Mouse (Mus musculus): ENCODE data around the gene Hibadh. TPM values are rescaled to one million over a fixed set of nuclear protein-coding genes. Genes with fewer than 3 reads are reported as not detected.
"Not testable (repeated sequence)": the region's sequence is repeated elsewhere in the genome, so short reads cannot be mapped to it uniquely, and the experiment has no call there.

Hibadh gene
- polyA plus RNA-seq, 1 experiment from 2014 or later: 72.2 TPM

- ATAC-seq (ENCODE audit: low FRiP score); H3K4me2 ChIP-seq; H3K36me3 ChIP-seq; H3K9ac ChIP-seq (replicated peaks); H3K27me3 ChIP-seq (replicated peaks); H3K4me1 ChIP-seq; H3K9me3 ChIP-seq (replicated peaks); H3K4me3 ChIP-seq (replicated peaks); H3K27ac ChIP-seq (replicated peaks): not testable (repeated sequence)
- 40% methylated on average over 2 of the region's 2 CpGs for WGBS
These were observed 29.7 kb upstream of the Hibadh start for GRCm38 (mm10) chr6:52669878-52670277.

GRCm38 (mm10) chr6:52667641-52668040, 27.5 kb upstream of the Hibadh start:
- no peak overlapping the region for H3K4me3 ChIP-seq (replicated peaks)
- no peak for ATAC-seq (ENCODE audit: low FRiP score)
- H3K27ac ChIP-seq (replicated peaks): no peak overlapping the region
- no peaks in the 10 kb centered on the region for H3K4me1 ChIP-seq
- no peak overlapping the region for H3K9ac ChIP-seq (replicated peaks)
- no peaks in the 10 kb centered on the region for H3K36me3 ChIP-seq
- WGBS: 76% methylated on average over 3 of the region's 3 CpGs
- H3K9me3 ChIP-seq (replicated peaks): no peaks in the 10 kb centered on the region
- H3K27me3 ChIP-seq (replicated peaks): no peaks in the 10 kb centered on the region
- H3K4me2 ChIP-seq: no peak overlapping the region

- 53% methylated on average over 5 of the region's 5 CpGs for WGBS
- Histone ChIP-seq H3K36me3 (no peaks in the 10 kb centered on the region), H3K4me2 (no peak overlapping the region)
These were observed 22.8 kb upstream of the Hibadh start for GRCm38 (mm10) chr6:52663021-52663420.

DNA sequence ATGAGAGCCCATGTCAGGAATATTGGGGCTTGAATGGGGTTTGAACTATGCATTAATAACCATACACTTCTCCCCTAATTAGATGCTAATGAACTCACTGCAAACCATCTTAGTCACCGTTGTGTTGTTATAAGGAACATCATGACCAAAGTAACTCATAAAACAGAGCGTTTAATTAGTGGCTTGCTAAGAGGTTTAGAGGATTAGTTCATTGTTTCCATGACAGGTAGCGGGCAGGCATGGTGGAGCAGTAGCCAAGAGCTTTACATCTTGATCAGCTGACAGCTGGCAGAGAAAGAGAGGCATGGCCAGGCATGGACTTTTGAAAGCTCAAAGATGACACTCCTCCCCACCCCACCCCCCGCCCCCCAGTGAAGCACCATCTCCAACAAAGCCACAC, 15.1 kb upstream of the Hibadh start:
- no peaks in the 10 kb centered on the region for H3K9me3 ChIP-seq (replicated peaks)
- no peak overlapping the region for H3K4me3 ChIP-seq (replicated peaks)
- no peaks in the 10 kb centered on the region for H3K27me3 ChIP-seq (replicated peaks)
- no peak for ATAC-seq (ENCODE audit: low FRiP score)
- no peak overlapping the region for H3K27ac ChIP-seq (replicated peaks)
- H3K36me3 ChIP-seq: no peaks in the 10 kb centered on the region
- 80% methylated on average over 4 of the region's 4 CpGs for WGBS
- no peak overlapping the region for H3K4me2 ChIP-seq
- no peak overlapping the region for H3K9ac ChIP-seq (replicated peaks)
- no peaks in the 10 kb centered on the region for H3K4me1 ChIP-seq

More at GRCm38 (mm10) chr6:52663021-52663420, 22.8 kb upstream of the Hibadh start:
- ATAC-seq (ENCODE audit: low FRiP score): no peak
- no peaks in the 10 kb centered on the region for H3K9me3 ChIP-seq (replicated peaks)
- H3K9ac ChIP-seq (replicated peaks): no peak overlapping the region
- no peak overlapping the region for H3K4me3 ChIP-seq (replicated peaks)
- no peaks in the 10 kb centered on the region for H3K27me3 ChIP-seq (replicated peaks)
- no peaks in the 10 kb centered on the region for H3K4me1 ChIP-seq
- H3K27ac ChIP-seq (replicated peaks): no peak overlapping the region

DNA sequence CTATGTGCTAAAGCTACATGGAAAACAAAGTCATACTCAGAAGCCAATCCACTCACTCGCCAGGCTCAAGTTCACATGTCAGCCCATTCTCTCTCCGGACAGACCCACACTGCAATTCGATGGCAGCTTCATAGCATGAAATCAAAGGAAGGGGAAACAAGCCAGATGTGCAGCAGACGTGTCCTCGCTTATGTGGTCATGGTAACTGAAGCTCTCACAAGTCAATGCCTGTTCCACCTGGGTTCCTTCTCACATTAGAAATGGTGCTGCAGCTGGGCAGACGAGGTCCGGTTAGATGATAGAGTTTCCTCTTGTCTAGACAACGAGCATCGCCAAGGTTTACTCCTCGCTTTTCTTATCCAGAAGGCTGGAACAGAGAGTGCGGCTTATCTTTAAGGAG, 8.6 kb upstream of the Hibadh start:
- no peaks in the 10 kb centered on the region for H3K36me3 ChIP-seq
- no peaks in the 10 kb centered on the region for H3K27me3 ChIP-seq (replicated peaks)
- H3K4me1 ChIP-seq: no peaks in the 10 kb centered on the region
- no peak overlapping the region for H3K4me3 ChIP-seq (replicated peaks)
- no peak for ATAC-seq (ENCODE audit: low FRiP score)
- H3K27ac ChIP-seq (replicated peaks): no peak overlapping the region
- no peak overlapping the region for H3K9ac ChIP-seq (replicated peaks)
- no peak overlapping the region for H3K4me2 ChIP-seq
- H3K9me3 ChIP-seq (replicated peaks): no peaks in the 10 kb centered on the region
- whole genome bisulfite sequencing: 80% methylated on average over 11 of the region's 11 CpGs

GRCm38 (mm10) chr6:52648031-52648430, 7.8 kb upstream of the Hibadh start:
- 89% methylated on average over 6 of the region's 6 CpGs for WGBS
- H3K4me2 ChIP-seq: no peak overlapping the region
- no peak overlapping the region for H3K9ac ChIP-seq (replicated peaks)

GRCm38 (mm10) chr6:52645926-52646325, 5.7 kb upstream of the Hibadh start:
- Histone ChIP-seq H3K36me3 (no peaks in the 10 kb centered on the region), H3K9me3 (replicated peaks) (no peaks in the 10 kb centered on the region), H3K27ac (replicated peaks) (no peak overlapping the region), H3K4me2 (no peak overlapping the region), H3K9ac (replicated peaks) (no peak overlapping the region), H3K4me3 (replicated peaks) (no peak overlapping the region), H3K27me3 (replicated peaks) (no peaks in the 10 kb centered on the region), H3K4me1 (peaks cover 15% of the 10 kb centered on the region)
- ATAC-seq (ENCODE audit: low FRiP score): no peak
- WGBS: 33% methylated on average over 5 of the region's 5 CpGs

More at GRCm38 (mm10) chr6:52648031-52648430, 7.8 kb upstream of the Hibadh start:
- no peak overlapping the region for H3K4me3 ChIP-seq (replicated peaks)
- no peak overlapping the region for H3K27ac ChIP-seq (replicated peaks)
- ATAC-seq (ENCODE audit: low FRiP score): no peak
- H3K4me1 ChIP-seq: no peaks in the 10 kb centered on the region
- no peaks in the 10 kb centered on the region for H3K36me3 ChIP-seq
- no peaks in the 10 kb centered on the region for H3K9me3 ChIP-seq (replicated peaks)
- no peaks in the 10 kb centered on the region for H3K27me3 ChIP-seq (replicated peaks)

GRCm38 (mm10) chr6:52642152-52642551, 2.0 kb upstream of the Hibadh start:
- H3K27me3 ChIP-seq (replicated peaks): no peaks in the 10 kb centered on the region
- no peak overlapping the region for H3K9ac ChIP-seq (replicated peaks)
- H3K36me3 ChIP-seq: no peaks in the 10 kb centered on the region
- peaks cover 26% of the 10 kb centered on the region for H3K4me1 ChIP-seq
- peak overlapping the region; percentile 31 for H3K4me2 ChIP-seq
- 10% methylated on average over 7 of the region's 7 CpGs for WGBS
- no peak overlapping the region for H3K27ac ChIP-seq (replicated peaks)
- ATAC-seq (ENCODE audit: low FRiP score): no peak
- no peak overlapping the region for H3K4me3 ChIP-seq (replicated peaks)
- no peaks in the 10 kb centered on the region for H3K9me3 ChIP-seq (replicated peaks)

GRCm38 (mm10) chr6:52641076-52641475, 887 bp upstream of the Hibadh start:
- no peak for ATAC-seq (ENCODE audit: low FRiP score)
- no peaks in the 10 kb centered on the region for H3K36me3 ChIP-seq
- no peak overlapping the region for H3K4me3 ChIP-seq (replicated peaks)

DNA sequence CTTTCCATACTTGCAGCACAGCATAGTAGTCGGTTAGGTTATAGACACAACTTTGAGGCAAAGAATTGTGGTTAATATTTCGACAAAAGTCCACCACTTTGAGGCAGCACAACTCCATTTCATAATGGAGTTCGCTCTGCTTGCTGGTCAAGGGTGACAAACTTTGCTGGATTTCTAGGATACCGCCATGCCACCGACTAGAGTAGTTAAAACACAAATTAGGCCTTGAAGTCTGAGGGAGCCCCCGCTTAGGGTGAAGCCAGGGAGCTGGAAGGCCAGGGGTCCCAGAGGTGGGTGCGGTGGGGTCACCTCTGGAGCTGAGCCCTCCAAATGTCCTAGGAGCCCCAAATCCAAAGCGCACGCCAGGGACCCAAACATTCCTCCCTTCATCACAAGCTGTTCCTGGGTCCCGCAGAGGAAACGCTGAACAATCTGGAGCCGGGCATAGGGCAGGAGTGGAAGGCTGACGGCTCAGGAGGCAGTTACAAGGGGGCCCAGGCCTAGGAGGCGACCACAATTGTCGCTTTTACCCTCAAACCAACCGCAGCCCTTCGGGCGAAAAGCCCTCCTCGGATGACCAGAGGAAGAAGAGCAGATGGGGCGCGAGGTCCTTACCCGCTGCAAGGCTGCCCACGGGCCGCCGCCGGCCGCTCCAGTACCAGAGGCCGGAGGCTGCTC, 504 bp downstream of the Hibadh start:
- Histone ChIP-seq H3K27me3 (replicated peaks) (no peaks in the 10 kb centered on the region), H3K4me1 (peaks cover 26% of the 10 kb centered on the region), H3K4me3 (replicated peaks) (peak overlapping the region; percentile 55), H3K4me2 (peak overlapping the region; percentile 80), H3K36me3 (no peaks in the 10 kb centered on the region), H3K9ac (replicated peaks) (peak overlapping the region; percentile 61), H3K9me3 (replicated peaks) (no peaks in the 10 kb centered on the region), H3K27ac (replicated peaks) (peak overlapping the region; percentile 75)
- WGBS: 2% methylated on average over 28 of the region's 28 CpGs
- ATAC-seq (ENCODE audit: low FRiP score): peak; percentile 65

More at GRCm38 (mm10) chr6:52641076-52641475, 887 bp upstream of the Hibadh start:
- H3K4me1 ChIP-seq: peaks cover 26% of the 10 kb centered on the region
- no peaks in the 10 kb centered on the region for H3K27me3 ChIP-seq (replicated peaks)
- WGBS: 66% methylated on average over 3 of the region's 3 CpGs
- H3K9me3 ChIP-seq (replicated peaks): no peaks in the 10 kb centered on the region
- no peak overlapping the region for H3K4me2 ChIP-seq
- H3K9ac ChIP-seq (replicated peaks): no peak overlapping the region
- H3K27ac ChIP-seq (replicated peaks): no peak overlapping the region; the same call in 1 of the 2 replicates

DNA sequence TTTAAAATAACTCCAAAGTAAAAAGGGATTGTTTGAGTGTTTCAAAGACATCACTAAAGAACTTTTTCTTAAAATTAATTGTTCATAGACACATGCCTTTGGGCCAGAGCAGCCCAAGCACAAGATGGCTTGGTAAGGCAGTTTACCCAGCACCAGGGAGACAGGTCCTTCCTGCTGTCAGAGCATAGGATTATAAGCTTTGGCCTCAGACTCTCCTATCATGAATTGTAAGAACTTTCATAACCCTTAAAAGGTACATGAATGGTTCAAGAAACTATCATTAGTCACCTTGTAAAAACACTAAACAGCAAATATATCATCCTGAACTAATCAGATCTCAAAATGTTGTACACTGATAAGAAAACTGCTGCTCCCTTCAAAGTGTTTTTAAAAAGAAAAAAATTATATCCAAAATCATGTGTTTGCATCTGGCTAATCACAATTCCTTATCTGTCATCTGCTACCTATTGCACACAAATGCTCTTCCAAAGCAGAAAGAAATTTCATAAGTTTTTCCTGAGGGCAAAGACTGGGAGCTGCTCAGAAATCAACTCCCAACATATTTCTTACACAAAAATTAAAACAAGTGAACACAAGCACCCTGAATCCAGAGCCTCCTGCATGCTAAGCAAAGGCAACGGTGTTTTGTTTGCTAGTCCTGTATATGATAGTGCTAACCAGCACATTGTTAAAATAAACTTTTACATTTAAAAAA, 1.6 kb downstream of the Hibadh start:
- peak overlapping the region; percentile 80 for H3K4me2 ChIP-seq
- H3K27ac ChIP-seq (replicated peaks): no peak overlapping the region
- no peak for ATAC-seq (ENCODE audit: low FRiP score)
- H3K9ac ChIP-seq (replicated peaks): no peak overlapping the region
- WGBS: 78% methylated on average over 1 of the region's 1 CpGs
- H3K4me1 ChIP-seq: peaks cover 26% of the 10 kb centered on the region
- no peak overlapping the region for H3K4me3 ChIP-seq (replicated peaks)
- no peaks in the 10 kb centered on the region for H3K9me3 ChIP-seq (replicated peaks)
- H3K36me3 ChIP-seq: no peaks in the 10 kb centered on the region
- no peaks in the 10 kb centered on the region for H3K27me3 ChIP-seq (replicated peaks)

GRCm38 (mm10) chr6:52637337-52637736, 2.9 kb downstream of the Hibadh start:
- no peak overlapping the region for H3K27ac ChIP-seq (replicated peaks)
- peaks cover 20% of the 10 kb centered on the region for H3K4me1 ChIP-seq
- no peak overlapping the region for H3K4me2 ChIP-seq
- no peak for ATAC-seq (ENCODE audit: low FRiP score)
- no peak overlapping the region for H3K4me3 ChIP-seq (replicated peaks)
- no peaks in the 10 kb centered on the region for H3K9me3 ChIP-seq (replicated peaks)
- H3K36me3 ChIP-seq: no peaks in the 10 kb centered on the region
- no peaks in the 10 kb centered on the region for H3K27me3 ChIP-seq (replicated peaks)
- no peak overlapping the region for H3K9ac ChIP-seq (replicated peaks)
- WGBS: 87% methylated on average over 4 of the region's 4 CpGs
